Mouse (Mus musculus): ENCODE measurements around the gene Tmem177.

Gene Tmem177

DNA sequence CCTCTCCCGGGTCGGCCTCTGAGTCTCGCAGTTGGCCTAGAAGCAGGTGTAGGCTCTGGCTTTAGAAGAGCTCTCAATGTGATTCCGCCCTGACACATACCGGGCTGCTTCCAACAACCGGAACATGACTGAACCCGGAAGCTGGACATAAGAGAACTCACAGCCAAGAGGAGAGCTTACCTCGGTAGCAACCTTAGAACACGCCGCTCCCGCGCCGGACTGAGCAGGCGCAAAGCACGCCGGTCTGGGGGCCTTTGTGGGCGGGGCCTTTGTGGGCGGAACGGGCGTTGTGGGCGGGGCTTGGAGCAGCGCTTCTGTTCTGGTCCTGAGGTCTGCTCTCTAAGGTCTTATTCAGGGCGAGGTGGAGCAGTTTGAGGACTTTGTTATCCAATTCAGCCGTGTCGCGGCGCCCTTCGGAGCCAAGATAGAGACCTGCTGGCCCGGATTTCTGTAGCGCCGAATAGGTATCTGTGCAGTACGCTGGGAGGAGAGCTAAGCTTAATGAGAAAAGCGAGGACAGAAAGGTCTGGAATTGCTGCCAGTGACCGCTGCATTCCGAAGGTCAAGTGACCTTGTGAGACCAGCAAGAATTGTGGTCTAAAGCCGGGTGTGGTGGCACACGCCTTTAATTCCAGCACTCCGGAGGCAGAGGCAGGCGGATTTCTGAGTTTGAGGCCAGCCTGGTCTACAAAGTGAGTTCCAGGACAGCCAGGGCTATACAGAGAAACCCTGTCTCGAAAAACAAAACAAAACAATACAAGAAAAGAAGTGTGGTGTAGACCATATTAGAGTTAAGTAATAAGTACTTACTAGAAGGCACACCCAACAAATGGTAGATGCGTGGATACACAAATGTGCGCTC, at the start of gene Tmem177:
TSS of gene Tmem177 (minus strand) at position 256 of the 862 bp plus-strand sequence.
- DNase-seq: peak; percentile 88

- DNase-seq: no peak
Measured at GRCm38 (mm10) chr1:119959920-119960319, 46.9 kb upstream of the Tmem177 start.

DNA sequence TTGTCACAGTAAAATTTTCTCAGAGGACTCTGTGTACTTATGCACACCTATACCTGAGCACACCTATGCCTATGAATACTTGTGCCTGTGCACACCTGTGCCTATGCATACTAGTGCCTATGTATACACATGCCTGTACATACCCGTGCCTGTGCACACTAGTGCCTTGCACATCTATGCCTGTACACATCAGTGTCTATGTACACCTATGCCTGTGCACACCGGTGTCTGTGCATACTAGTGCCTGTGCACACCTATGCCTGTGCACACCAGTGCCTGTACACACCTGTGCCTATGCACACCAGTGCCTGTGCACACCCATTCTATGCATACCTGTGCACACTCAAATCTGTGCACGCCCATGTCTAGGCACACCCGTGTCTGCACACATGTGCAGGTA, 46.5 kb upstream of the Tmem177 start:
- DNase-seq: no peak

DNA sequence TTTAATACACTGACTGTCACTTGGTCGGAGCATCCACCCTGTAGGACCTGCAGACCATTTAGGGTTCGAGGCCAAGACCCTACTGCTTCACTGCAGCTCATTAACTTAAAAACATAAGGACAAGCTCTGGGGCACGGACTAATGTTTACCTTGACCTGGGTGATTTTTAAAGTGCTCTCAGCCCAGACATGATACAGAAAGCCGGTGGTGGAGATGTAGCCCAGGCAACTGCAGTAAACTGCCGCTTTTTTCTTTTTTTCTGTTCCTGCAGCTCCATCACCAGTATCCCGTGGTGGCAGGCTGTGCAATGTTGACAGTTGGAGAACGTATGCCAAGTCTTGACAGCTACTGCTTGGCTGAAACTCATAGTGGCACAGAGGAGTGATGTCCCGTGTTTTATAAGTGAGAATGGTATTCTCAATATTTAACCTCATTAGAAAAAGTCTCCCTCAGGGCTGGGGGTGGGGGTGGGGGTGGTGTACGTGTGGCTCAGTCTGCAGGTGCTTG, 44.8 kb upstream of the Tmem177 start:
- peak; percentile 31 for DNase-seq

- no peak for DNase-seq
Measured at GRCm38 (mm10) chr1:119954680-119955079, 41.7 kb upstream of the Tmem177 start.

GRCm38 (mm10) chr1:119953456-119953855, 40.4 kb upstream of the Tmem177 start:
- no peak for DNase-seq

- no peak for DNase-seq
Measured at GRCm38 (mm10) chr1:119950086-119950485, 37.1 kb upstream of the Tmem177 start.

DNA sequence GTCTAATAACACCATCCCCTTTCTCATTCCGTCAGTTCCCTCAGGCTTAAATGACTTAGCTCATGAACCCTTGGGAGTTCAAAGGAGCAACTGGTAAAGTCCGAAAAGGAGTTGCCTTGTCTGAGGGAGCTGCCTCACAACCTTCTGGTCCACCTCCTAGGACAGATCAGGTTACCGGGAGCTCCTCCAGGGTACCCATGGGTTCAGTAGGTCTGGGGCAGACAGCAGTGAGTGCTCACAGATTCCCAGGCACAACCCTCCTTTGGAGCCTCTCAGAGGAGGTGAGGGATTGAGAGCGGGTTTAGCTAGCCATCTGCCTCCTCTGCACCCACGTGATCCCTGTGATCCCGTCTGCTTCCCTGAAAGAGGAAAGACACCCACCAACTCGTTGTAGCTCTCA, 23.9 kb upstream of the Tmem177 start:
- no peak for DNase-seq

DNA sequence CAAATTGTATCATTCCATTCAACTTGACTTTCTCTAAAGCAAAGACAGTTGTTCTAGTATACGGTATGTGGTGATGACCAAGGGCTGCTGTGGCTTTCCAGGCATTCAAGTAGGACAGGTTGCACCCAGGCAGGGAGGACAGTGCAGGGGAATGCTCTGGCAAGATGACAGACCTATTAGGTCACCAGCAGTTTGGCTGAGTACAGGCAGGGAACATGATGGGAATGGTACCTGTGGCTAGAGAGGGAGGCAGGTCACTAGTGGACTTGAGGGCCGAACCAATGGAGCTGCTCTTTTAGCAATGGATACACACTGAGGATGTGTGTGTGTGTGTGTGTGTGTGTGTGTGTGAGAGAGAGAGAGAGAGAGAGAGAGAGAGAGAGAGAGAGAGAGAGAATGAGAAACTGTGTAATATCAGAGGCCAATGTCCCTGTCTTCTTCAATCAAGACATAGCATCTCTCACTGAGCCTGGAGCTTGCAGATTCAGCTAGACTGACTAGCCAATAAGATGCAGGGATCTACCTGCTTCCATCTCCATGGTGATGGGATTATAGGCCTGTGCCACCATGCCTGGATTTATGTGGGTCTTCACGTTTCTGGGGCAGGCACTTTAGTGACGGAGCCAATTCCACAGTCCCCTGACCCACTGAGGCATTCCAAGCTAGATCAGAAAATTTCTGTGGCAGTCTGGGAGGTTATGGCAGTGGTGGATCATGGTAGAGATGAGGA, 18.6 kb upstream of the Tmem177 start:
- no peak for DNase-seq

DNA sequence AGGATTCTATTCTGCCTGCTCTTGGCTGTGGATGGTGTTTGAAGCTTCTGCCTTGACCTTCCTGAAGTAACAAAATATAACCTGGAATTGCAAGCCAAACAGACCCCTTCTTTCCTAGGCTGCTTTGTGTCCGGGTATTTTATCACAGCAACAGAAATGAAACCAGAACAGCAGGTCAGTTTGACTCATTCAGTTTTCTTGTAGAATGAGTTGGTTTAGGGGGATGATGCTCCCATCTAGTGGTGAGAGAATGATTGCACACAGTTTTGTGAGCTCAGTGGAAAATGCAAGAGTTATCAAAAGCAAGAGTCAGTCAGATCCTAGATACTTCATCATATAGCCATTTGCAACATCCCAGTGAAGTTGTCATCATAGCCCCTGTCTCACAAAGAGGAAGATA, 16.7 kb upstream of the Tmem177 start:
- DNase-seq: peak; percentile 22

DNA sequence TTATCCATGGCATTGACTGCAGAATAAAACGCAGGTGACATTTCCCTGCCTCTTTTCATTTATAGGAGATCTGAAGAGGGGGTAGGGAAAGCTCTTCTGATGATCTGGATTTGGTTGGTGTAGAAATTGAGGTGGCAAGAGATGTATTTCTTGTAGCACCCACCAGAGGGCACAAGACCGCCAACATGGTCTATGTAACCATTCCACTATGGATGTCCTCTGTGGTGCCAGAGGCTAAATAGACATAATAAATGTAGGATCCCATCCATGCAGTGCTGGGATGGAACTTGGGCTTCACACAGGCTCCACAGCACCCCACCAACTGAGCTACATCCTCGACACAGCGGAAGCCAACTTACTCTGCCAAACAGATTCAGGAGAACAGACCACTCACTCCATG, 6.3 kb upstream of the Tmem177 start:
- DNase-seq: no peak

DNA sequence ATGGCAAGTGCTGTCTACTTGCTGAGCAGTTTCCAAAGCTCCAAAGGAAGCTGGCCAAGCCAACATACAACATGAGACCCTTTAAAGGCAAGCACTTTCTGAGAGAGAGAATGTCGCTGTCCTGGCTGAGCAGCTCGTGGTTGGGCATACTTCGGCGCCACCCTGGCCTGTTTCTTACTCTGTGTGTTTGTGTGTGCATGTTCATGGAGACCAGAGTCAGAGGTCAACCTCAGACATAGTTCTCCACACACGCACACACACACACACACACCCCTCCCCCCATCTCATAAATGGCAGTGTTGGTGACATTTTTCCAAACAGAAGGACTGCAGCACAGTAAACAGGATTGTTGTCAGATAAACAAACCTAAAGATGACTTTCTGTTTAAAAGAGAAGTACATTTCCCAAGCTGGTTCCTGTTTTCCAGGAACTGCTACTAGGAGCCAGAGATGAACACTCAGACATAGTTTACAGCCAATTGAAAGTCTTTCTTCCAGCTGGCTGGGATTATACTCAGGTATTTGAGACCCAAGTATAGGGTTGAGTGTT, 3.9 kb upstream of the Tmem177 start:
- DNase-seq: no peak

GRCm38 (mm10) chr1:119907206-119907748, 5.7 kb downstream of the Tmem177 start:
- no peak for DNase-seq

- no peak for DNase-seq
Measured at GRCm38 (mm10) chr1:119903231-119903620, 9.8 kb downstream of the Tmem177 start.

DNA sequence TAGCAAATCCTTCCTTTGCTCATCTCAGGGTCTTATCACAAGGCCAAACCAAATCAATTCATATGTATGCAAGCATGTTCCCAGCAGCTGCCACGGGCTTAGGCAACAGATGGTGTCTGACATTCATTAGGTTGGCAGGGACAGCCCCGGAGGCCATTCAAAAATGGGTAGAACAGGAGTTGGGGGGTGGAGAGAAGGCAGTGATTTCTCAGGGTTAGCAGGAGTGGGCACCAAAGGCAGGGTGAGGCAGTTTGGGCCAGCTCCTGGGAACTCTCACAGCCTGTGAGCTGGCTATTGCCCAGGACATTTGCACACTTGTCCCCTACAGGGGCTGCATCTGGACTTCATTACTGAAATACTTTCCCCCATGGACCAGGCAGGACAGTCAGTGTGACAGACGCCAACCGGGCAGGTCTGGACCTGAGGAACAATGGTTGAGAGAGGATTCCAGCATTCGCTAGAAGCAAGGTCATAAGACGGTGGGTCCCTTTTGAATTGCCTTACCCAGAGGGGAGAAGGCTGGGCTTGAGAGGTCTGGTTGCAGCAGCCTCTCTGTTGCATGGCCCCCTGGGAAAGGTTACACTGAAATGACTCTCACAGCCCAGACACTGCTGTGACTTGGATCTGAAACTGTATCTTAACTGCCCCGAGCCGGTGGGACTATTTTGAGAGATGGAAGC, 10.3 kb downstream of the Tmem177 start:
- DNase-seq: no peak

DNA sequence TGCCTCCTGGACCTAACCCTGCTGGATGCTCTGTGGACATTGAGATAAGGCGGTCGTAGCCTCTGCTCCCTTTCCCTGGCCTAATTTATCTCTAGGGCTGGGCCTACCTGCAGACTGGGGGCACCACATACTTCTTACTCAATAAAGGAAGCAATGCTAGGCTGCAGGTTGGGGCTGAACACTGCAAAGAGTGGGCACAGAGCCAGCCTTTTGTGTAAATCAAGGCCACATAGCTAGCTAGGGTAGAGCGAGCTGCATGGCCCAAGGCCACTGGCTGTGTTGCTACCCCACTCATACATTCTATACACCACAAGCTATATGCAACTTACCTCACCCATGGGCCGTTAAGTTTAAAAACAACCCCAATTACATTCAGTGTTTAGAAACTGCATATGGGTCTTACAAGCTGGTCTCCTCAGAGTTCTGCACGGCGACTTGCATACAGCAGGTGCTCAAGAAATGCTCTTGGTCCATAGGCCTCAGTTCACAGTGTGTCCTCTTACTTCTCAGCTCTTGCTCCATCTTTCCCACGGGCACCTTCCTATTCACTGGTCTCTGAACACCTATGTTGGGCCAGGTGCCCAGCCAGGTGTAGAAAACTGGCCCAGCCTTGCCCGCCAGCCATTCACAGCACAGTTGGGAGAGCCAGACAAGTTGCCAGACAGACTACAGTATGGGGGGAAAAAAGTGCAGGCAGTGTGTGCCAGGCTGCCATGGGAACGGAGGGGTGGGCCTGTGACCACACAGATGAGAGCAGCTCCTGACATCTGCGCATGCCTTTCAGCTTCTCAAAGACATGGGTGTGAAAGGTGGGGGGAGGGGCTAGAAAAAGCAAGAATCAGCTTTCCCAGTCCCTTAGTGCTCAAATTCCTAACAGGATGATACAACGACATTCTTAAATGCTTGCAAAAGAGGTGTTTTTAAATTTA, 13.5 kb downstream of the Tmem177 start:
- DNase-seq: peak; percentile 80

DNA sequence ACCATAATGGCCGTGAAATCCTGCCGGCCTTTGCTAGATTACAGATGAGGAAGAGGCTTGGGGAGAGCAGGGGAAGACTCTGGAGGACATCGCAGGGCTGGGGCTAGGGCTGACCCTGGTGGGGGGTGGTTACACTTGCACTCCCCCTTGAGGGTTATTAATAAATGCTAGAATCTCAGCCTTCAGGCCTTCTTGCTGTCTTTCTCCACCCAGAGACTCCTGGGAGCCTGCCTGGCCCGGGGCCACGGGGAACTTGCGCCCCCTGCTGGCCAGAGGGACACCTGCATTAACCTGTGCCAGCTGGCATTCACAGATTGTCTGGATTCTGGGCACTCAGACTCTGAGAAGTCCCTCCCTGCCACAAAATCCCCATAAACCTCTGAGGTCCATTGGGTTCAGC, 18.1 kb downstream of the Tmem177 start:
- DNase-seq: peak; percentile 34

- no peak for DNase-seq
Measured at GRCm38 (mm10) chr1:119893600-119893999, 19.4 kb downstream of the Tmem177 start.

DNA sequence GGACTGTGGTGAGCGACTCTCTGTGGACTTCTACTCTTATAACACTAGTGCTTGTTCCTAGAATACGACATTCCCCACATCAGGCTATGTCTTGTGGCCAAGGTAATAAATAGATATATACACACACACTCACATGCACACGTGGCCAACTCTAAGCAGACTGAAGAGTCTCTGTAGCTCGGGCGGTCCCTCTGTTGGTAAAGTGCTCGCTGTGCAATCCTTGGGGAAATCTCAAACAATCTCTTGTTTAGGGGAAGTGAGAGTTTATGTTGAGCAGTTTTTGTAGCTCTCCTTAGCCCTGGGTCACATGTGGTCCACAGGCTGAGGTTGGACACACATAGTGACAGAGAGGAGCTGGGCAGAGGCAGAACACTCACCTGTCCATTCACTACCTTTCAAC, 20.1 kb downstream of the Tmem177 start:
- no peak for DNase-seq

GRCm38 (mm10) chr1:119891865-119892264, 21.1 kb downstream of the Tmem177 start:
- no peak for DNase-seq

- DNase-seq: peak; percentile 65
Measured at GRCm38 (mm10) chr1:119891149-119891548, 21.9 kb downstream of the Tmem177 start.

GRCm38 (mm10) chr1:119889347-119889746, 23.7 kb downstream of the Tmem177 start:
- no peak for DNase-seq
